Comparison of ENCODE assay signal across 8 mouse cellular contexts in the genomic region with DNA sequence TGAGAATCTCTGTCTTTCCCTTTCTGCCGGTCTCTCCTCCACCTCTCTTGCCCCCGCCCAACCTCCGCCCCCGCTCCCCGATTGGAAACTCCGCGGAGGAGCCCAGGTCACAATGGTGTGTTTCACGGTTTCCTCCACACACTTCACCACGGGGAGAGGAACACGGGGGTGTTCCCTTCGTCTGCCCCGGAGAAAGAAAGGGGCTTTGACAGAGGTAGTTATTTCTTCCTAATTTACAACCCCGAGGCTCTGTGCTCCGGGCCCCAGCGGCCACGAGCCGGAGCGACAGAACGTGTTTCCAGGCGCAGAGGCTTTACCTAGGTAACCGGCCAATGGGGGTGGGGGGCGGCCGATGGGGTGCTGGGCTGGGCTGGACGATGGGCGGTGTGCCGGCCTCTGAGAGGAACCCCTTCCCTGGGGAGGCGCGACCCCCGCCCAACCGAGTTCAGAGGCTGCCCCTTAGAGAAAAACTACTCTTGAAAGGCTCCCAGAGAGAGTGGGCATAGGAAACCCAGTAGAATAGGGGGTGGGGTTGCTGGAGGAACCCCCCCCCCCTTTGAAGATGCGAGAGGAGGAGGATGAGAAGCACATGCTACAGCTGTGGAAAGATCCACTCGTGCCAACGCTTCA. TPM values are rescaled to one million over a fixed set of nuclear protein-coding genes. Genes with fewer than 3 reads are reported as not detected.
DNase-seq lines count a peak whose midpoint lies in the region; ATAC-seq and TF ChIP-seq lines count a peak whose summit lies in the region.

No protein-coding gene starts in this region.

- DNase-seq in cerebellum, adult 11 months: peak; percentile 27
- DNase-seq in CD4-positive helper T cell, adult 2 months (ENCODE audit: low read depth, low spot score): peak; percentile 84
- DNase-seq in cerebellum, postnatal 14 days: peak; percentile 36 to 40
- DNase-seq in liver, embryonic 14.5 days (ENCODE audit: low read depth in 3 of 3, low spot score in 3 of 3): no peak
- peak; percentile 17 for DNase-seq in right cerebral cortex, postnatal 4 days
- DNase-seq in urinary bladder, postnatal 36 days (ENCODE audit: low spot score in 2 of 2): no peak

- peaks cover 34% of the 10 kb centered on the region for H3K4me1 ChIP-seq in heart, embryonic 16.5 days (ENCODE audit: control insufficient read depth, insufficient read depth, low read length)
- H3K4me1 ChIP-seq in liver, embryonic 14.5 days (replicated peaks; ENCODE audit: control insufficient read depth in 2 of 2, insufficient read depth in 2 of 2, low read length in 1 of 2): peaks cover 0 to 4% of the 10 kb centered on the region in 2 experiments; a peak in 1 of 4 replicates

- no peak for ATAC-seq in cerebellum, adult (ENCODE audit: insufficient number of reproducible peaks, low FRiP score, low TSS enrichment)
- no peak for ATAC-seq in heart, embryonic 16.5 days (replicated peaks; ENCODE audit: extremely low read depth, insufficient read depth, low FRiP score)
- no peak for ATAC-seq in liver, embryonic 14.5 days (ENCODE audit: insufficient read depth)

- H3K4me3 ChIP-seq in heart, embryonic 16.5 days (ENCODE audit: low read length): peak overlapping the region; percentile 81
- H3K4me3 ChIP-seq in liver, embryonic 14.5 days (ENCODE audit: insufficient read depth in 1 of 2, low read depth in 2 of 2, low read length in 2 of 2): peak overlapping the region; percentile 14 to 78; a peak in 3 of 4 replicates

- TF ChIP-seq EP300 in liver, embryonic 14.5 days (IDR thresholded peaks at IDR 0.05; ENCODE audit: low read depth): no peak

- H3K27ac ChIP-seq in heart, embryonic 16.5 days (ENCODE audit: low read length): no peak overlapping the region
- no peak overlapping the region for H3K27ac ChIP-seq in liver, embryonic 14.5 days

- peak overlapping the region; percentile 100 for H3K4me2 ChIP-seq in heart, embryonic 16.5 days (ENCODE audit: low read depth, low read length)
- H3K4me2 ChIP-seq in liver, embryonic 14.5 days (ENCODE audit: low read depth): peak overlapping the region; percentile 95

- H3K36me3 ChIP-seq in heart, embryonic 16.5 days (ENCODE audit: control insufficient read depth, insufficient read depth): no peaks in the 10 kb centered on the region
- no peaks in the 10 kb centered on the region for H3K36me3 ChIP-seq in liver, embryonic 14.5 days (replicated peaks; ENCODE audit: control insufficient read depth, insufficient read depth, low read depth)

- no peak for TF ChIP-seq CTCF in liver, embryonic 14.5 days (IDR thresholded peaks at IDR 0.05; ENCODE audit: low read depth)

- H3K9ac ChIP-seq in heart, embryonic 16.5 days (ENCODE audit: low read length): peak overlapping the region; percentile 77
- H3K9ac ChIP-seq in liver, embryonic 14.5 days (replicated peaks): no peak overlapping the region

- WGBS in heart, embryonic 16.5 days: under 1% methylated on average over 33 of the region's 33 CpGs
- WGBS in liver, embryonic 14.5 days (ENCODE audit: insufficient replicate concordance): 2% methylated on average over 33 of the region's 33 CpGs

- H3K9me3 ChIP-seq in heart, embryonic 16.5 days (replicated peaks; ENCODE audit: control insufficient read depth, low read length): no peaks in the 10 kb centered on the region
- no peaks in the 10 kb centered on the region for H3K9me3 ChIP-seq in liver, embryonic 14.5 days (ENCODE audit: control insufficient read depth, low read length)

- H3K27me3 ChIP-seq in heart, embryonic 16.5 days (ENCODE audit: control insufficient read depth, insufficient read depth, low read length): peaks cover 42% of the 10 kb centered on the region
- peaks cover 76% of the 10 kb centered on the region for H3K27me3 ChIP-seq in liver, embryonic 14.5 days (ENCODE audit: control insufficient read depth, insufficient read depth, low read length)

RNA-seq across cellular contexts. Expression of gene Nr4a3, which starts 2.3 kb away (rescaled TPM):
- polyA plus RNA-seq in heart, embryonic 16.5 days (2015; fragmentation: Nextera tagmentation; extraction: Ambion mirVana): 0.13 and 0.24 TPM in 2 replicates
- 0.01 TPM in 2 replicates for polyA plus RNA-seq in liver, embryonic 14.5 days (2012; rRNA removed)
- polyA plus RNA-seq in liver, embryonic 14.5 days (2014; fragmentation: Nextera tagmentation; extraction: Ambion mirVana): not detected in 2 replicates

Comparison
In these comparisons a context has a peak if more than half of its experiments do, and no peak if none do; other contexts are left out.
1. DNase-seq: peak in cerebellum, adult 11 months (single experiment), CD4-positive helper T cell, adult 2 months (single experiment), cerebellum, postnatal 14 days (2 of 2) and right cerebral cortex, postnatal 4 days (single experiment); none in liver, embryonic 14.5 days (0 of 3) and urinary bladder, postnatal 36 days (0 of 2).